In the genomic region with DNA sequence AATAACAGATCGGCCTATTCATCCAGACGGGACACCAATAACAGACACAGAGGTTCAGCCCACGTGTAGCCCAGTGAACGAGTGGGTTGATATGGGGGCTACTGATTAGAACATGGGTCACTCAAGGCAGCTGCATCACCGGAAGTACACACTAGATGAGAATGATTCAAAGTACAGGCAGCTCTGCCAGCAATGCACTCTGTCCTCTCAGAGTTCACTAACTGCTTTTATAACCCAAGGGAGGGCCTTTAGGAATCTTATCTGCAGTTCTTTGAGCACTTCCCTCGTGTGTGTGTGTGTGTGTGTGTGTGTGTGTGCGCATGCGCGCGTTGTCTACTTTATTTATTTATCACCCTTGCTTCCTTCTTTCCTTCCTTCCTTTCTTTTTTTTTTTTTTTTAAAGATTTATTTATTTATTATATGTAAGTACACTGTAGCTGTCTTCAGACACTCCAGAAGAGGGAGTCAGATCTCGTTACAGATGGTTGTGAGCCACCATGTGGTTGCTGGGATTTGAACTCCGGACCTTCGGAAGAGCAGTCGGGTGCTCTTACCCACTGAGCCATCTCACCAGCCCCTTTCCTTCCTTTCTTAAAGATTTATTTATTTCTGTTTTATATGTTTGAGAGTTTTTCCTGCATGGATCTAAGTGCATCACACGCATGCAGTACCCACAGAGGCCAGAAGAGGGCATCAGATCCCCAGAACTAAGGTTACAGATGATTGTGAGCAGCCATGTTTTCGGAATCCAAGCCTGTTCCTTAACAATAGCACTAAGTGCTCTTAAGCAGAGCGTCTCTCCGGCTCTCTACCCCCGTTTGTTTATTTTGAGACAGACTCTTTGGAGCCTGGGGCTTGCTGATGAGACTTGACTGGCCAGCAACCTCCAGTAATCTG, we compare ENCODE assay signal across 9 mouse cellular contexts. TPM values are rescaled to one million over a fixed set of nuclear protein-coding genes. Genes with fewer than 3 reads are reported as not detected.
DNase-seq lines count a peak whose midpoint lies in the region; ATAC-seq lines count a peak whose summit lies in the region.
"Had no signal": no experiment of that assay in that cellular context is flagged by ENCODE, and none has a peak within 500 bp of the region (broad histone marks: within the 10 kb centered on the region; RNA-seq: fewer than 3 reads in every experiment).

No protein-coding gene starts in this region.

- H3K27ac ChIP-seq in midbrain, embryonic 10.5 days (replicated peaks), result peak overlapping the region; percentile 13
- no peak overlapping the region for H3K27ac ChIP-seq in midbrain, embryonic 16.5 days (ENCODE audit: low read length)
- no peak overlapping the region for H3K27ac ChIP-seq in hindbrain, embryonic 12.5 days
- H3K27ac ChIP-seq in midbrain, embryonic 15.5 days, result no peak overlapping the region

- H3K4me2 ChIP-seq in midbrain, embryonic 16.5 days (ENCODE audit: low read length), result no peak overlapping the region
- no peak overlapping the region for H3K4me2 ChIP-seq in hindbrain, embryonic 12.5 days (replicated peaks)
- no peak overlapping the region for H3K4me2 ChIP-seq in midbrain, embryonic 15.5 days

- no peaks in the 10 kb centered on the region for H3K4me1 ChIP-seq in midbrain, embryonic 10.5 days
- no peaks in the 10 kb centered on the region for H3K4me1 ChIP-seq in midbrain, embryonic 16.5 days (ENCODE audit: control insufficient read depth, insufficient read depth, low read length)
- no peaks in the 10 kb centered on the region for H3K4me1 ChIP-seq in hindbrain, embryonic 12.5 days
- no peaks in the 10 kb centered on the region for H3K4me1 ChIP-seq in midbrain, embryonic 15.5 days

- H3K9ac ChIP-seq in midbrain, embryonic 16.5 days (ENCODE audit: low read depth, low read length), result no peak overlapping the region
- no peak overlapping the region for H3K9ac ChIP-seq in hindbrain, embryonic 12.5 days
- H3K9ac ChIP-seq in midbrain, embryonic 15.5 days, result no peak overlapping the region

- H3K4me3 ChIP-seq in midbrain, embryonic 10.5 days, result no peak overlapping the region
- no peak overlapping the region for H3K4me3 ChIP-seq in midbrain, embryonic 16.5 days (ENCODE audit: low read depth, low read length)
- no peak overlapping the region for H3K4me3 ChIP-seq in hindbrain, embryonic 12.5 days
- H3K4me3 ChIP-seq in midbrain, embryonic 15.5 days, result no peak overlapping the region

- H3K27me3 ChIP-seq in midbrain, embryonic 10.5 days (ENCODE audit: low read depth, poor library complexity, severe bottlenecking), result no peaks in the 10 kb centered on the region
- no peaks in the 10 kb centered on the region for H3K27me3 ChIP-seq in midbrain, embryonic 16.5 days (ENCODE audit: control insufficient read depth, insufficient read depth, low read depth, low read length)
- no peaks in the 10 kb centered on the region for H3K27me3 ChIP-seq in hindbrain, embryonic 12.5 days
- H3K27me3 ChIP-seq in midbrain, embryonic 15.5 days (replicated peaks), result no peaks in the 10 kb centered on the region

- no peak for ATAC-seq in midbrain, embryonic 16.5 days
- ATAC-seq in hindbrain, embryonic 12.5 days (ENCODE audit: low FRiP score), result peak; percentile 43; the same call in 1 of the 2 replicates
- 0 out of 2 replicates have a peak, but pooled peaks have one; percentile 56 for ATAC-seq in midbrain, embryonic 15.5 days (replicated peaks)

- H3K9me3 ChIP-seq in midbrain, embryonic 10.5 days (replicated peaks), result no peaks in the 10 kb centered on the region
- no peaks in the 10 kb centered on the region for H3K9me3 ChIP-seq in midbrain, embryonic 16.5 days (replicated peaks; ENCODE audit: control insufficient read depth, low read length, poor library complexity, severe bottlenecking)
- no peaks in the 10 kb centered on the region for H3K9me3 ChIP-seq in hindbrain, embryonic 12.5 days (replicated peaks)
- H3K9me3 ChIP-seq in midbrain, embryonic 15.5 days, result no peaks in the 10 kb centered on the region

- H3K36me3 ChIP-seq in midbrain, embryonic 10.5 days, result no peaks in the 10 kb centered on the region
- H3K36me3 ChIP-seq in midbrain, embryonic 16.5 days (ENCODE audit: control insufficient read depth, insufficient read depth, low read length), result no peaks in the 10 kb centered on the region
- H3K36me3 ChIP-seq in hindbrain, embryonic 12.5 days, result no peaks in the 10 kb centered on the region
- no peaks in the 10 kb centered on the region for H3K36me3 ChIP-seq in midbrain, embryonic 15.5 days (replicated peaks)

- peak; percentile 76 for DNase-seq in midbrain, embryonic 10.5 days (ENCODE audit: low spot score)
- DNase-seq in adrenal gland, adult 18-20 months (ENCODE audit: low spot score in 2 of 2), result peak; percentile 51 to 72
- DNase-seq in embryo, embryonic 11 days, result peak; percentile 76
- DNase-seq in left cerebral cortex, postnatal 36 days (ENCODE audit: low spot score in 2 of 2), result peak; percentile 35 to 44
- peak; percentile 61 for DNase-seq in thymus, postnatal 25 days

- intact Hi-C loops in left cerebral cortex, postnatal 36 days (cut with DNase I), result no loop called here

- whole genome bisulfite sequencing in midbrain, embryonic 10.5 days, result 63% methylated on average over 18 of the region's 19 CpGs
- 61% methylated on average over 18 of the region's 19 CpGs for WGBS in midbrain, embryonic 16.5 days
- WGBS in hindbrain, embryonic 12.5 days, result 62% methylated on average over 19 of the region's 19 CpGs
- WGBS in midbrain, embryonic 15.5 days, result 63% methylated on average over 19 of the region's 19 CpGs

RNA-seq across cellular contexts. Expression of a gene that starts 7.1 kb away (rescaled TPM):
- polyA plus RNA-seq in midbrain, embryonic 10.5 days (2016; fragmentation: Nextera tagmentation; extraction: Ambion mirVana), result 1.7 and 2.3 TPM in 2 replicates
- polyA plus RNA-seq in midbrain, embryonic 16.5 days (2015; fragmentation: Nextera tagmentation; extraction: Ambion mirVana), result 0.88 and 1.6 TPM in 2 replicates
- under 1 TPM; 0.60 to 0.74 TPM for total RNA-seq in adrenal gland, adult 18-20 months (2021)
- 0.72 and 1.3 TPM in 2 replicates for polyA plus RNA-seq in hindbrain, embryonic 12.5 days (2016; fragmentation: Nextera tagmentation; extraction: Ambion mirVana)
- 1 to 10 TPM; 1.5 to 1.6 TPM for total RNA-seq in left cerebral cortex, postnatal 36 days (2021)
- polyA plus RNA-seq in midbrain, embryonic 15.5 days (2015; fragmentation: Nextera tagmentation; extraction: Ambion mirVana), result 1.4 and 1.6 TPM in 2 replicates

RNA-seq across cellular contexts. Expression of a gene that starts 7.4 kb away (rescaled TPM):
- polyA plus RNA-seq in midbrain, embryonic 10.5 days (2016; fragmentation: Nextera tagmentation; extraction: Ambion mirVana), result not detected in 2 replicates
- not detected in 2 replicates for polyA plus RNA-seq in midbrain, embryonic 16.5 days (2015; fragmentation: Nextera tagmentation; extraction: Ambion mirVana)
- not detected for total RNA-seq in adrenal gland, adult 18-20 months (2021)
- polyA plus RNA-seq in hindbrain, embryonic 12.5 days (2016; fragmentation: Nextera tagmentation; extraction: Ambion mirVana), result not detected in 2 replicates
- not detected for total RNA-seq in left cerebral cortex, postnatal 36 days (2021)
- polyA plus RNA-seq in midbrain, embryonic 15.5 days (2015; fragmentation: Nextera tagmentation; extraction: Ambion mirVana), result not detected in 2 replicates

RNA-seq across cellular contexts. Expression of a gene that starts 15.2 kb away (rescaled TPM):
- 0.28 and 0.52 TPM in 2 replicates for polyA plus RNA-seq in midbrain, embryonic 10.5 days (2016; fragmentation: Nextera tagmentation; extraction: Ambion mirVana)
- 0.18 TPM in 1 of 2 replicates, not detected in the other for polyA plus RNA-seq in midbrain, embryonic 16.5 days (2015; fragmentation: Nextera tagmentation; extraction: Ambion mirVana)
- total RNA-seq in adrenal gland, adult 18-20 months (2021), result not detected
- 0.26 TPM in 1 of 2 replicates, not detected in the other for polyA plus RNA-seq in hindbrain, embryonic 12.5 days (2016; fragmentation: Nextera tagmentation; extraction: Ambion mirVana)
- total RNA-seq in left cerebral cortex, postnatal 36 days (2021), result not detected
- polyA plus RNA-seq in midbrain, embryonic 15.5 days (2015; fragmentation: Nextera tagmentation; extraction: Ambion mirVana), result 0.15 and 0.22 TPM in 2 replicates

RNA-seq across cellular contexts. Expression of a gene that starts 16.8 kb away (rescaled TPM):
- not detected in 2 replicates for polyA plus RNA-seq in midbrain, embryonic 10.5 days (2016; fragmentation: Nextera tagmentation; extraction: Ambion mirVana)
- not detected in 2 replicates for polyA plus RNA-seq in midbrain, embryonic 16.5 days (2015; fragmentation: Nextera tagmentation; extraction: Ambion mirVana)
- total RNA-seq in adrenal gland, adult 18-20 months (2021), result not detected
- not detected in 2 replicates for polyA plus RNA-seq in hindbrain, embryonic 12.5 days (2016; fragmentation: Nextera tagmentation; extraction: Ambion mirVana)
- total RNA-seq in left cerebral cortex, postnatal 36 days (2021), result not detected
- polyA plus RNA-seq in midbrain, embryonic 15.5 days (2015; fragmentation: Nextera tagmentation; extraction: Ambion mirVana), result not detected in 2 replicates
- polyA plus RNA-seq: frontal cortex, adult 2 months had no signal

RNA-seq across cellular contexts. Expression of a gene that starts 22.2 kb away (rescaled TPM):
- polyA plus RNA-seq in midbrain, embryonic 10.5 days (2016; fragmentation: Nextera tagmentation; extraction: Ambion mirVana), result 1,078 TPM in 2 replicates
- polyA plus RNA-seq in midbrain, embryonic 16.5 days (2015; fragmentation: Nextera tagmentation; extraction: Ambion mirVana), result 1,162 and 1,206 TPM in 2 replicates
- 100 to 1,000 TPM; 352 to 413 TPM for total RNA-seq in adrenal gland, adult 18-20 months (2021)
- 1,047 and 1,117 TPM in 2 replicates for polyA plus RNA-seq in hindbrain, embryonic 12.5 days (2016; fragmentation: Nextera tagmentation; extraction: Ambion mirVana)
- total RNA-seq in left cerebral cortex, postnatal 36 days (2021), result 100 to 1,000 TPM; 330 to 406 TPM
- 1,171 and 1,223 TPM in 2 replicates for polyA plus RNA-seq in midbrain, embryonic 15.5 days (2015; fragmentation: Nextera tagmentation; extraction: Ambion mirVana)
